Mouse (Mus musculus) MEL (cell line): ENCODE data around the gene Srsf1.

Experiments used
- CHD1 ChIP-seq: IDR thresholded peaks from 2 replicates; pipeline ENCODE4 v1.6.1; 2012; ENCODE audit warnings: low read depth, mild to moderate bottlenecking, inconsistent platforms, low read length, improper control_type of control experiment
- CHD2 ChIP-seq: IDR thresholded peaks from 2 replicates; pipeline ENCODE4 v1.6.1; 2011; ENCODE audit warnings: low read length, improper control_type of control experiment
- CTCF ChIP-seq, 3 experiments: IDR thresholded peaks in 2 of 3; conservative IDR thresholded peaks in 1 of 3; 2 replicates each; pipeline ENCODE4 v1.5.1; 2011 to 2012; ENCODE audit warnings: low read length in 3 of 3, low read depth in 2 of 3, mild to moderate bottlenecking in 2 of 3, improper control_type of control experiment in 1 of 3, inconsistent platforms in 1 of 3, mixed read lengths in 1 of 3, moderate library complexity in 1 of 3; ENCODE audit not compliant: control insufficient read depth in 1 of 3, insufficient read depth in 1 of 3, poor library complexity in 1 of 3, severe bottlenecking in 1 of 3
- E2F4 ChIP-seq: IDR thresholded peaks from 2 replicates; pipeline ENCODE4 v1.6.1; 2011; ENCODE audit warnings: low read depth, low read length, improper control_type of control experiment, borderline replicate concordance
- GATA1 ChIP-seq: IDR thresholded peaks from 2 replicates; pipeline ENCODE4 v1.6.1; 2011; ENCODE audit warnings: low read depth, low read length, improper control_type of control experiment
- JUND ChIP-seq: IDR thresholded peaks from 2 replicates; pipeline ENCODE4 v1.6.1; 2011; ENCODE audit warnings: low read depth, mild to moderate bottlenecking, improper control_type of control experiment, low read length
- MAX ChIP-seq: IDR thresholded peaks from 2 replicates; pipeline ENCODE4 v1.6.1; 2011; ENCODE audit warnings: low read length, improper control_type of control experiment
- MXI1 ChIP-seq: IDR thresholded peaks from 2 replicates; pipeline ENCODE4 v1.6.1; 2011; ENCODE audit warnings: mild to moderate bottlenecking, low read depth, low read length, improper control_type of control experiment
- NELFE ChIP-seq: IDR thresholded peaks from 2 replicates; pipeline ENCODE4 v1.6.1; 2011; ENCODE audit warnings: low read depth, low read length, improper control_type of control experiment
- POLR2A ChIP-seq, 2 experiments: IDR thresholded peaks; 2 replicates each; pipeline ENCODE4 v1.6.1; 2011 to 2012; ENCODE audit warnings: low read length in 2 of 2, mild to moderate bottlenecking in 2 of 2, control low read depth in 1 of 2, improper control_type of control experiment in 1 of 2, low read depth in 1 of 2, moderate library complexity in 1 of 2; ENCODE audit not compliant: control insufficient read depth in 1 of 2, insufficient read depth in 1 of 2, poor library complexity in 1 of 2
- RCOR1 ChIP-seq: IDR thresholded peaks from 2 replicates; pipeline ENCODE4 v1.6.1; 2012; ENCODE audit warnings: low read depth, mild to moderate bottlenecking, inconsistent platforms, low read length, improper control_type of control experiment

DNA sequence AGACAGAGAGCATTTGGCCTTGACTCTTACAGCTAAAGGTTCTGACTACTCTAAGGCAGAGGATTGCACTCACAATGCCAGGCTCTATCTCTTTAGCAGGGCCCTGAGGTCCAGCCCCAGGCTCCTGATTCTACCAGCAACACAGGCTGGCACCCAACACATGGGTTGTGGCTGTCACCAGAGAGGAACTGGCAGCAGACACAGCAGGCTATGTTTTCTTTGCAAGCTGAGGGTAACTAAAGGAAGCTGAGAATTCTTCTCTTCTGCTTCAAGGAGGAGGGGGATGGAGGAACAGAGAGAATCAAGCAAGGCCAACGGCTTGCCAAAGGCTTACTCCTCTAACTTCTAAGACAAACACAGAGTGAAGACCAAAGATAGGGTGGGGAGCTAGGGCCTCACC is 38.5 kb upstream of the Srsf1 start:
- TF ChIP-seq E2F4 (no peak), POLR2A (IDR thresholded peaks at IDR 0.05; ENCODE audit: control insufficient read depth in 1 of 2, insufficient read depth in 1 of 2, low read depth in 1 of 2, low read length in 2 of 2, poor library complexity in 1 of 2) (no peak), NELFE (no peak), JUND (no peak), GATA1 (no peak), RCOR1 (no peak), CTCF (IDR thresholded peaks at IDR 0.05 in 2 of 3, conservative IDR thresholded peaks at IDR 0.05 in 1 of 3; ENCODE audit: control insufficient read depth in 1 of 3, insufficient read depth in 1 of 3, low read depth in 2 of 3, low read length in 3 of 3, poor library complexity in 1 of 3, severe bottlenecking in 1 of 3) (no peak), MAX (no peak), CHD1 (no peak), MXI1 (no peak), CHD2 (no peak)
